Mouse (Mus musculus) neural tube, embryonic 15.5 days (tissue): ENCODE measurements at regions not wholly inside any gene's neighbourhood (a gene's known extent, or its start where the extent isn't known, plus 50 kb on each side); places are given as distances from the start of the nearest gene placed in this dataset.

Experiments
- ATAC-seq: fragments of 200-750 bp; cut with Nextera tagmentation; 2 replicates; pipeline ENCODE4 v1.8.0; 2017; ENCODE audit warnings: mild to moderate bottlenecking, moderate TSS enrichment, moderate library complexity; ENCODE audit not compliant: low FRiP score
- H3K27ac ChIP-seq: fragments of 300-500 bp; sonication (generic); replicated peaks from 2 replicates; pipeline ENCODE4 v1.5.1; 2015; ENCODE audit warnings: mild to moderate bottlenecking, inconsistent platforms
- H3K27me3 ChIP-seq: fragments of 300-500 bp; sonication (generic); replicated peaks from 2 replicates; pipeline ENCODE4 v1.6.1; 2015; ENCODE audit warnings: inconsistent platforms
- H3K36me3 ChIP-seq: fragments of 300-500 bp; sonication (generic); 2 replicates; pipeline ENCODE4 v1.6.1; 2015; ENCODE audit warnings: inconsistent platforms
- H3K4me1 ChIP-seq: fragments of 300-500 bp; sonication (generic); 2 replicates; pipeline ENCODE4 v1.6.1; 2015; ENCODE audit warnings: inconsistent platforms
- H3K4me2 ChIP-seq: fragments of 300-500 bp; sonication (generic); 2 replicates; pipeline ENCODE4 v1.6.1; 2015; ENCODE audit warnings: inconsistent platforms, mild to moderate bottlenecking, moderate library complexity
- H3K4me3 ChIP-seq: fragments of 300-500 bp; sonication (generic); replicated peaks from 2 replicates; pipeline ENCODE4 v1.5.1; 2015; ENCODE audit warnings: mild to moderate bottlenecking, inconsistent platforms
- H3K9ac ChIP-seq: fragments of 300-500 bp; sonication (generic); replicated peaks from 2 replicates; pipeline ENCODE4 v1.6.1; 2015; ENCODE audit warnings: mild to moderate bottlenecking, inconsistent platforms
- H3K9me3 ChIP-seq: fragments of 300-500 bp; sonication (generic); replicated peaks from 2 replicates; pipeline ENCODE4 v1.6.1; 2016; ENCODE audit warnings: inconsistent platforms
- WGBS: fragments of 180-500 bp; shearing (Covaris S2); methylation state at CpG from one replicate; pipeline ENCODE4 v1.1.7; 2015; ENCODE audit warnings: mixed read lengths; 5-methylcytosine and 5-hydroxymethylcytosine counted together

DNA sequence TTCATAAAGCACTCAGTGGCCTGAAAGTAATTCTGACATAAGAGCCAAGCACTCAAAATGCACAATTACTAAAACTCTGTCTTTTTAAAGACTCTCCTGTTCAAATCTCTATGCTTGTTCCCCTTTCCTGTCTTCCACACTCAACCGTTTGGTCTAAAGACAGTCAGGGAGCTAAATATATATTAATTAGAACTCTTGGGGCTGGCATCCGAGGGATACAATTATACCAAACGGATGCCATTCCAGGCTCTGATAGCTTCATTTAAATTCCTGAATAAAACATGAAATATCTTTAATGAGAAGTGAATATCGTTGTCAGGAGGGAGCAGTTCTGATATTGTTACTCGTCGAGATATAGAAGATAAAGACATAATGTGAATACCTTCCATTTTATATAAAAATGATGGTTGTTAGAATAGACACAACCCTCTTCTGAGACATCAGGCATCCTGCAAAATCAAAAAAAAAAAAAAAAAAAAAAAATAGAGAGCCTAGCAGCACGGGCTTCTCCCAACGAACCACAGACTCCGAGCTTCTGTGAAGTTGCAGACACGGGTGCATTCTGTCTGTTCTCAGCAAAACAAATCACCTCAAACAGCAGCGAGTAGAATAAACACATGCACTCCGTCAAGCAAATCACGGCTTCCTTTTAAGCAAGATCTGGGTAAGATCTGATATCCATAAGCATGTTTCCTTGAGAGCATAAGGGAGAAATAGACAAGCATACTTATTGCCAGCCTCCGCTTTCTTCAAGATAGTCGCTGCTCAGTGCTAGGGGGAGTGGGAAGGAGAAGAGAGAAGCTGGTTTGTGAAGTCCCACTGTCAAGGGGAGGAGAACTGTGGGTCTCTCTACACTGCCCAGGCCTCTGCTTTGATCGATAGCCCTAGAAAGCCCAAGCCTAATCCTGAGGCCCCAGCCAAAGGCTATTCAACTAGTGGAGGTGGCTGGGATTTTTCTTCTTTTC, 363.0 kb downstream of the Mctp2 start:
- Histone ChIP-seq H3K36me3 (no peaks in the 10 kb centered on the region), H3K4me1 (peaks cover 6% of the 10 kb centered on the region; the same call in 1 of the 2 replicates), H3K4me2 (peak overlapping the region; percentile 19; the same call in 1 of the 2 replicates), H3K9me3 (no peaks in the 10 kb centered on the region), H3K27me3 (no peaks in the 10 kb centered on the region), H3K4me3 (no peak overlapping the region), H3K9ac (no peak overlapping the region), H3K27ac (no peak overlapping the region)
- 46% methylated on average over 16 of the region's 16 CpGs for WGBS
- no peak for ATAC-seq

DNA sequence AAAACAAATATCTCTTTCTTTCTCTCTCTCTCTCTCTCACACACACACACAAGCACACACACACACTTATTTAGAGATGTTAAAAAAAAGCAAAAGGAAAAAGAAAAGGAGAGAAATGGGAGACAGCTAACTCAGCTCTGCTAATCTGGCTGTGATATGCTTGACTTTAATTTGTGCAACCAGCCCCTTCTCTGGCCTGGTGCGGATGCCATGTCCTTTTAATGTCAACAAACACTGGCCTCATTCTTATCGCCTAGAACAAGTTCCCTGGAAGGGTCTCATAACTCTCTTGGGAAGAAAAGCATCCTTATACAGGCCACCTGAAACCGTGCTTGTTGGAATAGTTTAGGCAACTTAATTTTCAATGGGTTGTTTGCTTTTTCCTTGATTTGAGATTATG, 368.7 kb downstream of the Mctp2 start:
- Histone ChIP-seq H3K27me3 (no peaks in the 10 kb centered on the region), H3K9ac (no peak overlapping the region), H3K4me1 (peaks cover 6% of the 10 kb centered on the region; the same call in 1 of the 2 replicates), H3K4me2 (no peak overlapping the region), H3K27ac (no peak overlapping the region), H3K36me3 (no peaks in the 10 kb centered on the region), H3K4me3 (no peak overlapping the region), H3K9me3 (no peaks in the 10 kb centered on the region)
- 68% methylated on average over 3 of the region's 3 CpGs for WGBS
- ATAC-seq = no peak

DNA sequence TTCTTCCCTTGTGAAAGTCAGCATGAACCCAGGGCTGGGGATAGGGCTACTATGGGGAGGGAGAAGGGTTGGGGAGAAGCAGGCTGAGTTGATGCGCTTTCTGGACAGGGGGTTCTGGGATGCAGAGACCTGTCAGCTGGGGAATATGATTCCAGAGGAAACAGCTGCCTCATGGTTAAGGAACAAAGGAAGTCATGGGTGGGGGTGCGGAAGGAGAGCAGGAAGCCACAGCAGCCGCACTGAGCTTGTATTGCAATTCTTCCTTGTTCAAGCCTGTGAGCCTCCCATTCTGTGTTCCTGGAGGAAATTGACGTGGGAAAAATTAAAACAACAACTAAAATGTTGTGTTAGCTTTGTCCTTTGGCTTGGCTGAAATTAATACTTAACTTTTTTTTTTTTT, 369.7 kb downstream of the Mctp2 start:
- Histone ChIP-seq H3K9me3 (no peaks in the 10 kb centered on the region), H3K27ac (no peak overlapping the region), H3K36me3 (no peaks in the 10 kb centered on the region), H3K4me3 (no peak overlapping the region), H3K27me3 (no peaks in the 10 kb centered on the region), H3K4me1 (peaks cover 3% of the 10 kb centered on the region; the same call in 1 of the 2 replicates), H3K9ac (no peak overlapping the region), H3K4me2 (no peak overlapping the region)
- WGBS = 77% methylated on average over 4 of the region's 4 CpGs
- ATAC-seq = no peak
